Mouse (Mus musculus): Measurements from ENCODE around the gene Terb2. TPM values are rescaled to one million over a fixed set of nuclear protein-coding genes. Genes with fewer than 3 reads are reported as not detected.

The Terb2 gene
- total RNA-seq (2021), result not detected
- long read RNA-seq, result 0 reads

DNA sequence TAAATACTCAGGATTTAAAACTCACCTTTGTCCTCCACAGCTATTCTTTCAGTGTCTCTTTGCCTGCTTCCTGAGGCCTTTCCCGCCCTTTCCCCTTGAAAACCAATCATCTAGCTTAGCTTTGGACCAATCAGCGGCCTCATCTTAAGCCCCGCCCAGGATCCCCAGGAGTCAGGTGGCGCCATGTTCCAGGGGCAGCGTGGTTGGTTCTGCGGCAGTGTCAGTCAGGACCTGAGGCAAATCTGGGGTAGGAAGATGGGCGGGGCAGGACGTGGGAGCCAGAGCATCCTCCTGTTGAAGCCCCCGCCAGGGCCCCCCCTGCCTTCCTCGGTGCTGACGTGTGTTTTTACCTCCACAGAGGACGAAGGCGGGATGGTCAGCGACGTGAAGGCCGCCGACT is at the start of gene Terb2, which contains the start of gene Patl2:
Terb2 (plus strand) TSS at position 167 of the 400 bp plus-strand sequence.
Patl2 (minus strand) TSS at position 84 of the 400 bp plus-strand sequence.
- no peak for DNase-seq (ENCODE audit: low spot score in 2 of 2)

DNA sequence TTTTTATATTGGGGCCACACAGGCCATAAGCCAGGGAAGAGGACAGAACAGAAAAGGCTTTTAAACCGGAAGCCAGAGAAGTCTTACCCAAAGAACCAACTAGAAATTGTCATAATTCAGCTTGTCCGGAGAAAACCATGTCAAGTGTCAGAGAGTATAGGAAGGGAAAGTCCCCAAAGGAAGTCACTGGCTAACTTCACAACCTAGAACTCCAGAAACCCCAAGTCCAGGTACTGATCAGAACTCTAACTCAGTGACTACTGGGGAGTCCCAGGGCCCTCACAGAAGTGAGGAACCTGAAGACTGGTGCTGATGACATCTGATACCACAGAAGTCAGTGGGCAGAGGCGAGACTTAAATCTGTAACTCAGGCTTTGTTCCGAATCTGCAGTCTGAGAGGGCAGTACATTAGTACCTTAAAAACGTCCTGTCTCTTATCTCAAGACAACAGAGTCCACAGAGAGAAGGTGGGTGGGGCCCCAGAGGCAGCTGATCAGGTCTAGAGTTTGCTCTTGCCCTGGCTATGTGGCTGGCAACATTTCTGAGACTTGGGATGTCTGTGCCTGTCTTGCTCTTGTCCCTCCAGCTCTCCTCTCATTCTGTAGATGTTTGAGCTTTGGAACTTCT is 48.1 kb upstream of the Terb2 start:
- DNase-seq (ENCODE audit: low spot score in 2 of 2), result no peak

GRCm38 (mm10) chr2:122140815-122141214 is 45.3 kb upstream of the Terb2 start:
- DNase-seq (ENCODE audit: low spot score in 2 of 2), result no peak

- no peak for DNase-seq (ENCODE audit: low spot score in 2 of 2)
These were observed 44.6 kb upstream of the Terb2 start for GRCm38 (mm10) chr2:122141332-122141967.

GRCm38 (mm10) chr2:122143111-122143510 is 43.0 kb upstream of the Terb2 start:
- no peak for DNase-seq (ENCODE audit: low spot score in 2 of 2)

GRCm38 (mm10) chr2:122145756-122146155 is 40.3 kb upstream of the Terb2 start:
- no peak for DNase-seq (ENCODE audit: low spot score in 2 of 2)

DNA sequence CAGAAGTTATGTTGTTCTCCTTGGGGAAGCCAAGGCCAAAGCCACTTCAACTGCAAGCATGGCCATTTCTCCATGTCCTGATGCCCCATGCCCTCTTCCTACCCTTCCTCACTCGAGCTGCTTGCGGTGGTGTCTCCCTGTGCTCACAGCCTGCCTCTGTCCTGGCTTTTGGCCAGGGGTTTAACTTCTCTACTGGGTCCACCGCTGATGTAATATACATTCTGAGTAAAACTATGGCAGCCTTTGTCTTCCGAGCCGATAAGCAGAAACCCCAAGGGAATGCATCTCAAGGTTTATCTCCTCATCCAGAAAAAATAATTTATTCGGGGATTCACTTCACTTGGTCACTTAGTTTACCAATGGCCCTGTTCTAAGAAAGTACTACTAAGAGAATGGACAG is 39.4 kb upstream of the Terb2 start:
- DNase-seq (ENCODE audit: low spot score in 2 of 2), result no peak

DNA sequence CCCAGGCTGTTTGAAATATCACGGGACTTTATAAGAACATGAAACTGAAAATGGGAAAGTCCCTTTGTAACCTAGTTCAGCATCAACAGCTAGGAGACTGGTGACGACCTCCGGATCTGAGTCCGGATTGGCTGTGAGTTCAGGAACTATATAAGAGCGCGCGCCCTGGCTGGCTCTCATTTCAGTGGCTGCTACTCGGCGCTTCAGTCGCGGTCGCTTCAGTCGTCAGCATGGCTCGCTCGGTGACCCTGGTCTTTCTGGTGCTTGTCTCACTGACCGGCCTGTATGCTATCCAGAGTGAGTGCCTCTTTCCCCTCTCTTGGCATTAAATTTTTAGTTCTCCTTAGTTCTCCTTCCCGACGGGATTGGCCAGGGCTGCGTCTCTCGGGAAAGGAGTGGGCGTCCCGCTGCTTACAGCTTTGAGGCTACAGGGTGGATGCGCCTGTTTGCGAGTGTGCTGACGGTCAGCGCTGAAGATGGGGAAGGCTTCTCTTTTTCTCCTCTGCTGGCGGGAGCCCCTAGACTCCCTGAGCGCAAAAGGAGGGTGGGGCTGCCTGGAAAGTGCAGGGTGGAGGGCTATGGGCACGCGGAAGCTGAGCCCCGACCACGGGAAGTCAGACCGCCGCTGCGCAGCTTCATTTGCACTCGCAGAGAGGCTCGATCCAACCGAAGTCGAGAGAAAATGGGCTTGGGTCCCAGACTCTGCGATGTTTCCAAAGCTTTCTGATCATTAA is 38.4 kb upstream of the Terb2 start, which contains the start of gene B2m:
B2m (plus strand) TSS at position 179 of the 734 bp plus-strand sequence.
- DNase-seq (ENCODE audit: low spot score in 2 of 2), result peak; percentile 93 to 96

- DNase-seq (ENCODE audit: low spot score in 2 of 2), result peak; percentile 40 to 43
These were observed 37.7 kb upstream of the Terb2 start for GRCm38 (mm10) chr2:122148242-122148917.

- DNase-seq (ENCODE audit: low spot score in 2 of 2), result no peak
These were observed 36.8 kb upstream of the Terb2 start for GRCm38 (mm10) chr2:122149316-122149715.

DNA sequence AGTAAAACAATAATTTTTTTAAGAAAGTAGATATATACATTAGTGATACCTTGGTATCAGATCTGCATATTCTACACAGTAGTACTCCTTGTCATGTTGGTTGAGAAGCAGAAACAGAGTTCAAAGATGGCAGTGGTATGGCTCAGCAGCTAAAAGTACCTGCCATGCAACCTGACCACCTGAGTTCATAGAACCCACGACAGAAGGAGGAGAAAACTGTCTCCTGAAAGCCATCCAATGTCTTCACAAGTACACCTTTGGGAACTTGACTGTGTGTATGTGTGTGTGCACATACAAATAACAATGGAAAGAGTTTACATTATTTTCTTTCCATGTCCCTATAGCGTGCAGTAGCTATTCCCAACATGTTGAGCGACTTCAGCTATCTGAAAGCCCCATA is 36.4 kb upstream of the Terb2 start:
- DNase-seq (ENCODE audit: low spot score in 2 of 2), result no peak

- DNase-seq (ENCODE audit: low spot score in 2 of 2), result no peak
These were observed 34.9 kb upstream of the Terb2 start for GRCm38 (mm10) chr2:122151221-122151620.

DNA sequence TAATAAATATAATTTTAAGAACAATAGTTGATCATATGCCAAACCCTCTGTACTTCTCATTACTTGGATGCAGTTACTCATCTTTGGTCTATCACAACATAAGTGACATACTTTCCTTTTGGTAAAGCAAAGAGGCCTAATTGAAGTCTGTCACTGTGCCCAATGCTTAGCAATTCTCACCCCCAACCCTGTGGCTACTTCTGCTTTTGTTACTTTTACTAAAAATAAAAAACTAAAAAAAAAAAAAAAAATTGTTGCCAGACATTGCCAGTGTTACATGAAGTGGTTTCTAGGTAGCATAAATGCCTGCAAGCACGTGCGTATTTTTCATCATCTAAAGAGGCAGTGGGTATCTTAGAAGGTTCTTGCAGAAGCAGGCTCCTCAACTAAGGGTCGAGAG is 33.2 kb upstream of the Terb2 start:
- DNase-seq (ENCODE audit: low spot score in 2 of 2), result no peak

DNA sequence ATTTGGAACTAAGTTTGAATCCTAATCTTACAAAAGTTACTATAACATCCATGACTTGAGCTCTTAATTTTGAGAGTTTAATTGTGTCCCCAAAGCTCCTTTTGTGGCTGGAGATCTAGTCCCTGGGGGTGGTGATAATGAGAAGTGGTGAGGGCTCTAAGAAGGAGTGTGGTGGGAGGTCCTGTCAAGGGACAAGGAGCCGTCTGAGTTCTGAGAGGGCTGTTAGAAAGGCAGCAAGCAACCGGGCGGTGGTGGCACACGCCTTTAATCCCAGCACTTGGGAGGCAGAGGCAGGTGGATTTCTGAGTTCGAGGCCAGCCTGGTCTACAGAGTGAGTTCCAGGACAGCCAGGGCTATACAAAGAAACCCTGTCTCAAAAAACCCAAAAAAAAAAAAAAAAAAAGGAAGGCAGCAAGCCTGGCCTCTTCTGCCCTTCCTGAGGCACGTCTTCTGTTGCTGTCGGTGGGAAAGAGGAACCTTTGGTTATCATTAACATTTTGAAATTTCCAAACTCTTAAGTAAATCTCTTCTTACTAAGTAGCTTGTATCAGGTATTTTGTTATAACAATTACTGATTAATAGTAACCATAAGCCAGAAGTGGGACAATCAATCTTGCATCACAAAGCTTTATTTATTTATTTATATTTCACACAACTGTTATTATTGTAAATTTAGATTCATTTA is 32.2 kb upstream of the Terb2 start:
- DNase-seq (ENCODE audit: low spot score in 2 of 2), result no peak

DNA sequence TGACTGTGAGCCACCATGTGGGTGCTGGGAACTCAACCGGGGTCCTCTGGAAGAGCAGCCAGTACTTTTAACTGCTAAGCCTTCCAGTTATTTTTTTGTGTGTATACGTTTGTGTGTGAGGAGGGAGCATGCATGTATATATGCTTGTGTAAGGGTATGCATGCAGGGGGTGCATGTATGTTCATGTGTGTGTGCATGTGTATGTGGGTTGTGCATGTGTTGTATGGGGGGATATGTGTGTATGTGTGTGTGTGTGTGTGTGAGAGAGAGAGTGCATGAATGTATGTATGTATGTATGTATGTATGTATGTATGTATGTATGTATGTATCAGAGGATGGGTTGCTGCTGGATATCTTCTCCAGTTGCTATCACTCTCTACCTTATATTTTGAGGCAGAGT is 31.6 kb upstream of the Terb2 start:
- no peak for DNase-seq (ENCODE audit: low spot score in 2 of 2)

- DNase-seq (ENCODE audit: low spot score in 2 of 2), result no peak
These were observed 30.8 kb upstream of the Terb2 start for GRCm38 (mm10) chr2:122155292-122155691.

DNA sequence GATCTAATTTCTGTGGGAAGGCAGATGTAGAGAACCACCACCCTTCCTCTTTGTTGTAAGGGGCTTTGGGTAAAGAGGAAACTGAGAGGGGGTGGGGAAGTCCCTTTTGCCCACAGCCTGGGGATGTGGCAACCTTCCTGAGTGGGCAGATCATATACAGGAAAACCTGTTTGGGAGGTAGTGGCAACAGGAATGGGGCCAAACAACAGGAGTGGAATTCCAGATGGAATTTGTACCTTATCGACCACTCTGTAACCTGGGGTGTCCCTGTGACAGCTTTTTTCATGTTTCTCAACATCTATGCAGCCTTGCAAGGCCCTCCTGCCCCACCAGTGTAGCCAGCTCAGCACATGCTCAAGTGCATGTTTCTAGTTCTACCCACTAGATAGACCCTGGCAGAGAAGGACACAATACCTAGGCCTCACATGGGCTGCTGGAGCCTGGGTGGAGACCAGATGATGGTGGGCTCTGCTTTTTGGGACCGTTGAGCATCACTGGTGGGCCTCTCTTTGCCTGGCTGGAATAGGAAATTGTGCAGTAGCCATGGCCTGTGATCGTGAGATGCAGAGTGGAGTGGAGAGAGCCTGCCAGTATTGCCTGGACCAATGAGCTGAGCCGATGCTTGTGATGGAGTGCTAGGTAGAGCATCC is 29.9 kb upstream of the Terb2 start:
- DNase-seq (ENCODE audit: low spot score in 2 of 2), result no peak

GRCm38 (mm10) chr2:122157561-122157960 is 28.5 kb upstream of the Terb2 start:
- no peak for DNase-seq (ENCODE audit: low spot score in 2 of 2)

DNA sequence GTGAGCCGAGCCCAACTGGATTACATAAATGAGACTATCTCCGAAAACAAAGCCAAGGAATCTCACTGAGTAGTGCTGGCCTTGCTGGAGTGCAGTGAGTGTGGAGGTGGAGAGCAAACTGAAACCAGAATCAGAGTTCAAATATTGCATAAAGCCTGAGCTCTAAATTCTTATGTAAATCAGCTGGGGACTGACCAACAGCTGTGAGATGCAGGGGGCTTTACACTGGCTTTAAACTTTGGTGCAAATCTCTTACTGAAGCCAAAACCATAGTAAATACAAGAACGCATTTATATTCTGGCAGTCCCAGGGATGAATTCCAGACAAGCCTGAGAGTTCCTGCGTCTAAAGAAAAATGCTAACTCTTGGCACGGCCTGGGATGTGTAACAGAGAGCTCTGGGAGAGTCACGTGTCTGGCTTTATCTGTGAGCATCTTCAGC is 27.7 kb upstream of the Terb2 start:
- no peak for DNase-seq (ENCODE audit: low spot score in 2 of 2)

DNA sequence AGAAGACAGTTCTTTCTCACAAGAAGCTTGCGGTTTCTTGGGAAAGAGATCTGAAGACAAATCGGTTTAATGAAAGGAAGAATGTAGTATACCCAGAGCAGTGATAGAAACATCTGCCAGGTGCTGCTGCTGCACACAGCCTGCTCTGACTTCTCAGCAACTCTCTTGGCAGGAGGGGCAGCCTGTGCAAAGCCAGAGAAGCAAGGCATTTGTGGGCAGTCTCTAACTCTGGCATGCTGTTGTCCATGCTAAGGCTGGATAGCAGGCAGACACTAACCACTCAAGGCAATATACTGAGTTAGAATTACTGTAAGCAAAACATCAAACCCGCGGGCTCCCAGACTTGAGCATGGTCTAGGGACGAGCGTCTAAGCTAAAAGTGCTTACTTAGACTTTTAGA is 26.4 kb upstream of the Terb2 start:
- DNase-seq (ENCODE audit: low spot score in 2 of 2), result no peak

Measured in layer of hippocampus, postnatal 10 days (tissue).